Mouse (Mus musculus): ENCODE data around the gene U2af1. TPM values are rescaled to one million over a fixed set of nuclear protein-coding genes. Genes with fewer than 3 reads are reported as not detected.
"Not testable (repeated sequence)": the region's sequence is repeated elsewhere in the genome, so short reads cannot be mapped to it uniquely, and the experiment has no call there.

Gene U2af1
- total RNA-seq, 1 experiment from 2014 or later, result 144 TPM

DNA sequence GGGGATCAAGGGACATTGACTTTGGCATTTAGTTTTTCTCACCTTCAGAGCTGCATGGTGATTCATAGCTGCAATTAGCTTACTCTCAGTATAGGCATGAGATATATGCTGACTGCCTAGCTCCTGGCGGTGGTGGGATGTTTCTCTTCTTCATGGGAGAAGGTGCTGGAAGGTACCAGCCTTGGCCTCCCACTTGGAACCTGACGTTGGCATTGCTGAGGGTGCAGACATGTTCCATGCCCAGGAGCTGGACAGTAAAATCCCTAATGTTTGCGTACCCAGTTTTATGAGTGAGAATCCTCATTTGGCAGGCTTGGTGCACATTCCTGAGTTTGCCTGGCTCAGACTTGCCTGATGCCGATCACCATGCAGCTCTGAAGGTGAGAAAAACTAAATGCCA, 35.6 kb downstream of the U2af1 start:
- DNase-seq, result no peak

DNA sequence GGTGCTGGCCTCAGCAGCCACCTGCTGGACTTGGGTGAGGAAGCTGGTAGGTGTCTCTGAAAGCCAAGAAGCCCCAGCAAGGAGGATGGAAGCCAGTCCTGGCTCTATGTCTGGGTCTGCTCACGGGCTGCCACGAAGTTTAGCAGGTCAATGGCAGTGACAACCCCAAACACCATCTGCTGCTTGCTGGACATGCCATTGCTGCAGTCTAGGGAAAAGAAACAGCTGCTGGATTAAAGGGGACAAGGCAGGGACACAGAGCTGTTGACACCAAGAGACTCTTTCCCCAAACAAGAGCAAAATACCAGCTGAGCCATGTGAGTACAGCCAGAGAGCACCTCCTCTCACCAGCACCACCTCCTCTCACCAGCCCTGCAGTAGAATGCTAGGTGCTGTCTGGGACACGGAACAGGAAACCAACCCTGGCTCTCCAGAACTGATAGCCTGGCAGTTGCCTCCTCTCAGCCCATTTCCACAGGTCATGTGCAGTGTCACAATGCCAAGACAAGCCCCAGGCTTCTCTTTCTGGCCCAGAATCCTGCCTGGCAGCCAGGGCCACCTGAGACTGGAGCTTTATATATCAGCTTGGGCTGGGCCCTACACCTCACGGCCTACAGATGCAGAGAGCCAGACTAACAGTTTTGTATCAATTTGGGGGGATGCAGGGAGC, 45.5 kb downstream of the U2af1 start:
- DNase-seq, result peak; percentile 23

DNA sequence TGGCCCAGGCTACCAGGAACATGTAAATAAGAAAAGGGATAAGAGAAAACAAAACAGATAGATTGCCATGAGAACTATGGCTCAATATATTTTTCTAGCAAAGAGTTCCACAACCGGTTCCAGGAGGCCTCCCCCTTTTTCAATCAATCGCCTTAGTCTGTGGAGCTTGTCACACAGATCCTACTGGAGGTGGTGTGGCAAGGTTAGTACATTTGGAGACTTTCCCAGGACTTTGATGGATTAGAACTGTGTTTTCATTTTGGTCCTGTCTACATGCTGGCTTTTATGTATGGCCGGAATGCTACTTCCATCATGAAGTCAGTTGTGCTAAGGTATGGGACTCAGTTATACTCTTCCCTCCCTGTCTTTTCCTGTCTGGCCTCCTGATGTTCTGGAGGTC, 48.8 kb downstream of the U2af1 start:
- DNase-seq, result no peak

DNA sequence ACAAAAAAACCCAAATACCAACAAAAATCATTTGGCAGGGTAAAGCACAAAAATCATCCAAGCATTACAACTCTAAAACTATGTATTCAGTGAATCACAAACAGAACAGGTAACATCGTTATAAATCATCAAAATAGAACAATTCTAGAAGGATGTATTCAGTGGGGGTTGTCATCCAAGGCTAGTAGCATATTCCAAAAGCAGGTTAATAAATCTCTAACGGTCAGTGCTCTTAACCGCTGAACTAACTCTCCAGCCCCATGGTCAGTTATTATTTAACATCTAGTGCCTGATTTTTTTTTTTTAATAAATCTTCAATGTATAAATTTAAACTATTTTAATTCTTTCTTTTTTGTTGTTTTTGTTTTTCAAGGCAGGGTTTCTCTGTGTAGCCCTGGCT, 49.5 kb downstream of the U2af1 start:
- DNase-seq, result not testable (repeated sequence)

DNA sequence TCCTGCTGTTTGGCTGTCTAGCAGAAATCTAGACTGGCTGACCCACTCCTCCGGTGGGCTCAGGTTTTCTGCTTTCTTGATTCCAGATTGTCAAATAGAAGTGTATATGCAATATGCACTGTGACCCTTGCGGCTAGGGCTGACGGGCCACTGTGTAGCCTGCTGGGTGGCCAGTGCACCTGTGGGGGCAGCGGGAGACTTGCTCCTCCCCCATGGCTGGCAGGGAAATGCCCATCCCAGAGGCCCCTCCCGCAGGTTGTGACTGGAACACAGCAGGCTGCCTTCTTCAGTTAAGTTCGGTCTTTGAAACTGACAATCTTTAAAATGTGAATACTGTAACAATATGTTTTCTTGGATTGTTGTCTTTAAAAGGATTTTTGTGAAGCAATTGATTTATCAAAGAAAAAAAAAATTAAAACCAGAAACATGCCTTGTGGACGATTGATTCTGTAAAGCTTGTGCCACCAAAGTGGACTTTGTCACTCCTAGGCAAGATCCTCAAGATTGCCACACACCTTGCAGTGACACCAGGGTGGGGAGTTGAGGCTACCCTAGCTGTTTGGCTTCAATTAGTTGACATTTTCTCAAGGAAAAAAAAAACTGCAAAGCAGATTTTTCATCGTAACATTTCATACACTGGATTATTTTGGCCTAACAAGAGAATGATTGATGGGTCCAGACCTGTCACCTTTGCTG, 51.3 kb downstream of the U2af1 start:
- DNase-seq, result no peak

DNA sequence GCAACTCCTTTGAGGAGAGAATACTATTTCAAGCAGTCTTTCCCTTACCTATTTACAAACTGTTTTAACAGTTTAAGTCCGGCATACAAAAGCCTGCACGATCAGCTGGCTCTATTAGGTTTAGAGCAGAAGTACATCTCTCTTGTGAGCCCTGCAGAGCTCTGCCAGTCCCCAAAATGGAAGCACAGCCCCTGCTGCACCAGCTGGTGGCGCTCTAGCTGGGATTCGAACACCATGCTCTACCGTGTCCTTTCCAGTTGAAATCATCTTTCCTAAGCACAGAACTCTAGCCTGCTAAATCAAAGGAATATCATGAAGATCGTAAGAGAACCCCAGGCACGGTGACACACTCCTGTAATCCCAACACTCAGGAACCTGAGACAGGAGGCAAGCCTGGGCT, 52.3 kb downstream of the U2af1 start:
- DNase-seq, result no peak

DNA sequence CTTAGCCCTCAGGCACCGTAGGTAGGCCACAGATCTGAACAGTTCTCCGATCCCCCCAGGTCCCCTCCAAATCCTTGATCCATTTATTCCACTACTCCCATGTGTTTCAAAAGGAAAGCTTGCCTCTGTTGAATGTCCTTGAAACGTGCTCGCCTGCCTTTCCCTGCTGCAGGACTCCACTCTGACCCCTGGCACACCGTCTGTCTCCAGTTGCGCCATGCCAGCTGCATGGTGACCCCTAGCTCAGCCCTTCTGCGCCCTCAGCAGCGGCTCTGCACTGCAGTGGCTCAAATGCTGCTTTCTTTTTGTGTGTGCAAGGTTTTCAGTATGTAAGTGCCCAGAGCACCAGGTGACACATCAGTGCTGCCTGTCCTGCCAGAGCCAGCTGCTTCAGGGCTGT, 60.1 kb downstream of the U2af1 start:
- peak; percentile 49 for DNase-seq

DNA sequence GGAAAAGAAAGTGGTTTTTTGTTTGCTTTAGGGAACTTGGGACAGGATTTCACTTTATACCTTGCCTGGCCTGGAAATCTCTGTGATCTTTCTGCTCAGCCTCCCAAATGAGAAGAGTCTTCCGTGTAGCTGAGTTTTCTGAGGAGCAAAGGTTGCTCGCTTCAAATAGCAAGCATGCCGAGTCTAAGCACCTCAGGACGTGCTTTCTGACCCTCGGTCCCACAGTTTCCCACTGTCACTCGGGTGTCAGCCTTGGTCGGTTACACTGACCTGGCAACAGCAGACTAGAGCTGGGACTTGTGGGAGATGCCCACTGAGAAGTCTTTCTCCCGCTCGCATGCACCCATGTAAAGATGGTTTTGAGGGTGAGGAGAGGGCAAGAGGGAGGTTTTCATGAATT, 60.7 kb downstream of the U2af1 start:
- DNase-seq, result no peak

Other genes starting within 250 kb of the U2af1 start
- 22.2 and 26.3 TPM in 2 replicates for gene Wdr4, start 138.9 kb downstream of the U2af1 start, total RNA-seq (2021)
- 547 and 568 TPM in 2 replicates for gene Ndufv3, start 138.8 kb downstream of the U2af1 start, total RNA-seq (2021)
- gene Pknox1, start 94.2 kb downstream of the U2af1 start, total RNA-seq (2021), result 21.4 and 22.1 TPM in 2 replicates
- 5.6 and 49.1 TPM in 2 replicates for gene Cbs, start 21.7 kb downstream of the U2af1 start, total RNA-seq (2021)
- gene Cryaa, start 18.9 kb upstream of the U2af1 start, total RNA-seq (2021), result not detected in 2 replicates
- 47.3 and 100 TPM in 2 replicates for gene Sik1, start 196.9 kb upstream of the U2af1 start, total RNA-seq (2021)

Data from adrenal gland, postnatal 14 days (tissue).